Mouse (Mus musculus): Measurements from ENCODE around the gene Cyb561d1.
"Not testable (repeated sequence)": the region's sequence is repeated elsewhere in the genome, so short reads cannot be mapped to it uniquely, and the experiment has no call there.

Gene Cyb561d1

DNA sequence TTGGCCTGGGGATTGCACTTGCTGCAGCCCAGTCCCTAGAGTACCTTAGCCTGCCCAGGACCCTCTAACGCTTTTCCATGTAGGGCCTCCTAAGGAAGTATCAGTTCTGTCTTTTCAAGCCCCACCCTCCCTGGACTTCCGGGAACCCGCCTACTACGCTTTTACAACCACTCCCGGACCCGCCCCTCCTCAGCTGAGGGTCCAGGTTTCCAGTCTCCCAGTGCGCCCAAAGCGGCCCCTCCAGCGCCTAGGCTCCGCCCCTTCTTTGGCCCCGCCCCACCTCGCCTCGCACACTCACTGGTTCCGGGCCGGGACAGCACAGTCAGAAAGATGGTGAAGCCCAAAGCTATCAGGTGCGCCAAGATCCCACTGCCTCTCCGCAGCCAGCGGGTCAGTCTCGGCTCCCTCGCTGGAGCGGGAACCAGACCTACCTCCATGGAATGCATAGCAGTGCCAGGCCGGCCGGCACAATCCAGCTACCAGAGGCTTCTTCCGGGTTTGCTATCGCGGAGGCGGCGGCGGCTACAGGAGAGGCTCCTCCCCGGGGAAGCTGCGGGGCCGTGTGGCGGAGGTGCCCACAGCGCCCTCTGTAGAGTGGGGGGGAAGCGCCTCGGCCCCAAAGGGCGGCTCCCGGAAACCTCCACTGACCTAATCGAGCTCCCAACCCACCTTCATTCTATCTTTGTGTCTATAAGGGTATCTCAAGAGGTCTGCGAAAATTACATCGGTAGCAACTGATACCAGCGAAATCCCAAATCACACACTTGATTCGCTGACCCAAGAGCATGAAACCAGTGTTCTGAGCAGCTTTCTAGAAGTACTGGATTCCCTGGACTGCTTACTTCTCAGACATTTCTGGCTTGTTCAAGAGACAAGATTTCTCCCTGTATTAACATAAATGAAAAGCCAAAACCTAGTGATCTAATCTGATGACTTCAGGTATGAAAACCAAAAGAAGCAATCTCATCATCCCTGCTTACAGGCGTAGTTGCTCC is at the start of gene Cyb561d1:
Gene Cyb561d1 (minus strand): TSS at position 884 of the 995 bp plus-strand sequence.
- Histone ChIP-seq H3K4me3 (replicated peaks; ENCODE audit: low read length) (peak within 1 kb of the TSS; percentile 89), H3K36me3 (ENCODE audit: insufficient read depth, low read length) (peaks cover 58% of the 10 kb centered on the region), H3K27me3 (ENCODE audit: insufficient read depth, low read length) (no peaks in the 10 kb centered on the region), H3K9me3 (ENCODE audit: low read length) (no peaks in the 10 kb centered on the region), H3K4me1 (replicated peaks; ENCODE audit: low read depth, low read length) (peaks cover 67% of the 10 kb centered on the region)
- TF ChIP-seq CTCF (conservative IDR thresholded peaks at IDR 0.05; ENCODE audit: low read length) (peak; percentile 17), NANOG (IDR thresholded peaks at IDR 0.05; ENCODE audit: borderline replicate concordance, low read length) (no peak)

DNA sequence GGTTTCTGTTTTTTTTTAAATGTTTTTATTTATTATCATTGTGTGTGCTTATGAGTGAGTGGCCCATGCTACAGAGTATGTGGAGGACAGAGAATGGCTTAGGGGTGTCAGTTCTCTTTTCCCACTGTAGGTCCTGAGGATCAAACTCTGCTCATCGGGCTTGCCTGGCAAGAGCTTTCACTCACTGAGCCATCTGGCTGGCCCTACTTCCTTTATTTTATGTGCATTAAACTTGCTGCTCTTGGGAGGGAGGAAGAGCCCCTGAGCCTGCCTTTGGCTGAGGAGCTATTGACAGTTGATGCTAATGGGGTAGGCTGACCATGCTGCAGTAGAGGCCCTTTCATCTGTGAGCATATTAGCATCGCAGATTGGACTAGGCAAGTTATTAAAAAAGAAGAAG is 45.8 kb upstream of the Cyb561d1 start:
- no peaks in the 10 kb centered on the region for H3K27me3 ChIP-seq (ENCODE audit: insufficient read depth, low read length)
- TF ChIP-seq NANOG (IDR thresholded peaks at IDR 0.05; ENCODE audit: borderline replicate concordance, low read length): no peak
- H3K4me3 ChIP-seq (replicated peaks; ENCODE audit: low read length): no peak overlapping the region
- peaks cover 10% of the 10 kb centered on the region for H3K4me1 ChIP-seq (replicated peaks; ENCODE audit: low read depth, low read length)
- H3K36me3 ChIP-seq (ENCODE audit: insufficient read depth, low read length): no peaks in the 10 kb centered on the region
- H3K9me3 ChIP-seq (ENCODE audit: low read length): peaks cover 16% of the 10 kb centered on the region

DNA sequence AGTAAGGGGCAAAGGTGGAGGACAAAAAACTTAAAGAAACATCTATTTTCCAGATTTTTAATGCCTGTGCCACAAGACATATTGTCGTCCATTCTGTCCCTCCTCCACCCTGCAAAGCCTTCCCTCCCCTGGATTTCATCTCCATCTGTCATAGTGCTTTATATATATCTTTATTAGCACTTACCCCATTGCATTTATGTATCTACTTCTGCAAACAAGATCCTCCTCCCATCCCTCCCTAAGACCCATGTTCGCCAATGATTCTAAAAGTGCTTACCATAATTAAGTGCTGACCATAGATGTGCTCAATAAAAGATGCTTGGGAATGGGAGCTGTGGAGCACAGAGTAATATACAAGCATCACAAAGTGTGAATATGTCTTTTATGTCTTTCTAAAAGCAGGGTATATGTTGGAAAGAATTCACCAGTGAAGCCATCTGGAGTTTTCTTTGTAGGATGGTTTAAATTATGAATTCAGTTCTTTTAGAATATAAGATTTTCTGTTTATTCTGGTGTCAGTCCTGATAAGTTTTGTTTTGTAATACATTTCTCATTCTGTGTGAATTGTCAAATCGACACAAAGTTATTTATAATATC is 40.3 kb upstream of the Cyb561d1 start:
- no peak for TF ChIP-seq POU5F1 (IDR thresholded peaks at IDR 0.05; ENCODE audit: borderline replicate concordance, low read length)
- TF ChIP-seq NANOG (IDR thresholded peaks at IDR 0.05; ENCODE audit: borderline replicate concordance, low read length): no peak
- TF ChIP-seq CTCF (conservative IDR thresholded peaks at IDR 0.05; ENCODE audit: low read length): no peak
- Histone ChIP-seq H3K27me3 (ENCODE audit: insufficient read depth, low read length) (peaks cover 22% of the 10 kb centered on the region), H3K9me3 (ENCODE audit: low read length) (peaks cover 14% of the 10 kb centered on the region), H3K4me1 (replicated peaks; ENCODE audit: low read depth, low read length) (peaks cover 9% of the 10 kb centered on the region; the same call in 1 of the 2 replicates), H3K36me3 (ENCODE audit: insufficient read depth, low read length) (no peaks in the 10 kb centered on the region), H3K4me3 (replicated peaks; ENCODE audit: low read length) (no peak overlapping the region)

DNA sequence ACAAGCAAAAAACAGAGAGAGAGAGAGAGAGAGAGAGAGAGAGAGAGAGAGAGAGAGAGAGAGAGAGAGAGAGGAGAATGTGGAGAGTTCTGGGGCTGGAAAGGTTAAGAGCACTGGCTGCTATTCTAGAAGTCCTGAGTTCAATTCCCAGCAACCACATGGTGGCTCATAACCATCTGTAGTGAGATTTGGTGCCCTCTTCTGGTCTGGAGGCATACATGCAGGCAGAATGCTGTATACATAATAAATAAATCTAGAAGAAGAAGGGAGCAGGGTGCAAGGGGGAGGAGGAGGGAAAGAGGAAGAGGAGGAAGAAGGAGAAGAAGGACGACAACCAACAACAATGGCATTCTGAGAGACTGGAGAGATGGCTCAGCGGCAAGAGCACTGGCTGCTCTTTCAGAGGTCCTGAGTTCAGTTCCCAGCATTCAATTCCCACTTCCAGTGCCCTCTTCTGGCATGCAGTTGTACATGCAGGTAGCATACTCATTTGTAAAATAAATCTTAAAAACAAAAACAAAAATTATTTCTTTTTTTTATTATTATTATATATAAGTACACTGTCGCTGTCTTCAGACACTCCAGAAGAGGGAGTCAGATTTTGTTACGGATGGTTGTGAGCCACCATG is 36.6 kb upstream of the Cyb561d1 start:
- H3K4me3 ChIP-seq (replicated peaks; ENCODE audit: low read length); H3K4me1 ChIP-seq (replicated peaks; ENCODE audit: low read depth, low read length); H3K36me3 ChIP-seq (ENCODE audit: insufficient read depth, low read length); H3K9me3 ChIP-seq (ENCODE audit: low read length): not testable (repeated sequence)
- peaks cover 22% of the 10 kb centered on the region for H3K27me3 ChIP-seq (ENCODE audit: insufficient read depth, low read length)
- TF ChIP-seq CTCF (conservative IDR thresholded peaks at IDR 0.05; ENCODE audit: low read length): peak; percentile 28; the same call in 1 of the 2 replicates

DNA sequence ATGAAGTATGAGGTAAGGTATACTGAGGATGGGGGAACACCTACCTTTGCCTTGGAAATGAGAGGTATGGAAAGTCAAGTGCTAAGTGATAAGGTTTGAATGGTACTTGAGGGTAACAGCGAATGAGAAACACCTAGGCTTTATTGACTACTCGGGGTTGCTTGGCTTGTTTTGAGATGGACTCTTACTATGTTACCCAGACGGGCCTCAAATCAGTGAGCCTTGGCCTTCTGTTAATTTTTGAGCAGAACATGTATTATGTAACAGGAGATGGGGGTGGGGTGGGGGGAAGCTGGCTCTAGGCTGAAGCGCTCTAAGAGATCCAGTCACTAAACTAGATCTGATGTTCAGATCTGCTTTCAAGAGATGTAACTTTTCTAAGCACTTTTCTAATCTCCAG is 30.6 kb upstream of the Cyb561d1 start:
- Histone ChIP-seq H3K27me3 (ENCODE audit: insufficient read depth, low read length) (peaks cover 13% of the 10 kb centered on the region), H3K4me3 (replicated peaks; ENCODE audit: low read length) (no peak overlapping the region), H3K4me1 (replicated peaks; ENCODE audit: low read depth, low read length) (peaks cover 21% of the 10 kb centered on the region), H3K9me3 (ENCODE audit: low read length) (no peaks in the 10 kb centered on the region), H3K36me3 (ENCODE audit: insufficient read depth, low read length) (no peaks in the 10 kb centered on the region)
- TF ChIP-seq POU5F1 (IDR thresholded peaks at IDR 0.05; ENCODE audit: borderline replicate concordance, low read length) (no peak), NANOG (IDR thresholded peaks at IDR 0.05; ENCODE audit: borderline replicate concordance, low read length) (no peak), CTCF (conservative IDR thresholded peaks at IDR 0.05; ENCODE audit: low read length) (no peak)

DNA sequence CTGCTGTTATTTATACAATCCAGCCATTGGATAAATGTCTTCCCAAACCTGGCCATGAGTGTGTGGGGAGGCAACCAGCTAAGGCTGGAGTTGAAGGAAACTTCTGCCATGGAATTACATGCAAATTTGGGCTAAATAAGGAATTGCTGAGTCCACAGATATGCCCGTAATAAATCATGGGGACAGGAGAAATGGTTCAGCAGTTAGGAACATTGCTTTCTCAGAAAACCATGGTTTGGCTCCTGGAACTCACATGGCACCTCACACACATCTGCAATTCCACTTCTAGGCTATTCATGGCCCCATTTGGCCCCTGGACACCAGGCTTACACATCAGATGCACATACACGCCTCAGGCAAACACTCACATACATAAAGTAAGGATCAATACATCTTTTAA is 26.5 kb upstream of the Cyb561d1 start:
- peak overlapping the region; percentile 78; the same call in 1 of the 2 replicates for H3K4me3 ChIP-seq (replicated peaks; ENCODE audit: low read length)
- peaks cover 55% of the 10 kb centered on the region for H3K27me3 ChIP-seq (ENCODE audit: insufficient read depth, low read length)
- H3K4me1 ChIP-seq (replicated peaks; ENCODE audit: low read depth, low read length): peaks cover 26% of the 10 kb centered on the region
- TF ChIP-seq CTCF (conservative IDR thresholded peaks at IDR 0.05; ENCODE audit: low read length): no peak
- TF ChIP-seq POU5F1 (IDR thresholded peaks at IDR 0.05; ENCODE audit: borderline replicate concordance, low read length): no peak
- no peak for TF ChIP-seq NANOG (IDR thresholded peaks at IDR 0.05; ENCODE audit: borderline replicate concordance, low read length)
- H3K9me3 ChIP-seq (ENCODE audit: low read length): no peaks in the 10 kb centered on the region
- H3K36me3 ChIP-seq (ENCODE audit: insufficient read depth, low read length): no peaks in the 10 kb centered on the region

DNA sequence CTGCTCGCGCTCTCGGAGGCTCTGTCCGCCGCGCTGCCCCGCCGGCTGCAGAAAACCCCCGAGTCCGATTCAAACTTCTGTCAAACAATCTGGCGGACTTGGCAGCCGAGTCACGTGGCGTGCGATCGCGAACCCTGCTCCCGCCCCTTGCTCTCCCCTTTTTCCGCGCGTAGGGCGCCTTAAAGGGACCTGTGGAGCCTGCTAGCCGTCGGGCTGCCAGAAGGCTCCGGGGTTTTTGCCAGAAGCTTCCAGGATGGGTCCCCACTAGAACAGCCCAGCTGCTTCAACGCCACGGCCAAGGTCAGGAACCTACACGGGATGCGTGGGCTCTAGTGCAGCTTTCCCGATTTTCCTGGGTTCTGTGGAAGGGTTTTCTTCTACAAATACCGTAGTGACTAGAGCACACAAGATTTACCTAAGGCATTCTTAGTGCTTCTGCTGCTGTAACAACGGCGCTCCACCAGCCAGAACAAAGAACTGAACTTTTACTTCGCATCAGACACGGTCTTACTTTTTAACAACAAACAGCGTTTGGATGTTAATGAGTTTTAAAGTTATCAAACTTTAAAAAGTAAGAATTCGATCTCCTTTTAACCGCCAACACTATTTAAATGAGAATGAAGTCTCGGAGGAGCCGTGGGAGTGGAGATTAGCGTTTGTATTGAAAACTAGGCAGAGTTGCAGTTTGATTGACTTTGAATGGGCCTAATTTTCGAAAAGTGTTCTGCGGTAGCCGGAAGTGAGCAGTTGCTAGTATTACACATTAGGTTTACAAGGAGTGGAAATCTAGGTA is 25.7 kb upstream of the Cyb561d1 start, which contains the start of gene Sypl2:
Gene Sypl2 (minus strand): TSS at position 91 of the 793 bp plus-strand sequence.
- Histone ChIP-seq H3K4me3 (replicated peaks; ENCODE audit: low read length) (peak within 1 kb of the TSS; percentile 78), H3K27me3 (ENCODE audit: insufficient read depth, low read length) (peaks cover 60% of the 10 kb centered on the region), H3K36me3 (ENCODE audit: insufficient read depth, low read length) (no peaks in the 10 kb centered on the region), H3K9me3 (ENCODE audit: low read length) (no peaks in the 10 kb centered on the region), H3K4me1 (replicated peaks; ENCODE audit: low read depth, low read length) (peaks cover 20% of the 10 kb centered on the region)
- TF ChIP-seq POU5F1 (IDR thresholded peaks at IDR 0.05; ENCODE audit: borderline replicate concordance, low read length) (no peak), CTCF (conservative IDR thresholded peaks at IDR 0.05; ENCODE audit: low read length) (no peak), NANOG (IDR thresholded peaks at IDR 0.05; ENCODE audit: borderline replicate concordance, low read length) (no peak)

All from E14TG2a.4 (cell line).